Mouse (Mus musculus) erythroblast, embryonic 14.5 days (primary cell): Measurements from ENCODE around the gene Ccdc122.

ENCODE experiments used
- GATA1 ChIP-seq: IDR thresholded peaks from 2 replicates; pipeline ENCODE4 v1.6.1; 2012; ENCODE audit warnings: low read length, inconsistent platforms, mixed read lengths
- TAL1 ChIP-seq: IDR thresholded peaks from 3 replicates; pipeline ENCODE4 v1.6.1; 2012; ENCODE audit warnings: low read length, inconsistent platforms, mixed read lengths

GRCm38 (mm10) chr14:77053288-77053687 is 16.7 kb downstream of the Ccdc122 start:
- TF ChIP-seq GATA1 (no peak), TAL1 (no peak)
